Mouse (Mus musculus) erythroblast, embryonic 14.5 days (primary cell): ENCODE results near the gene Dus1l.

ENCODE experiments used
- GATA1 ChIP-seq: IDR thresholded peaks from 2 replicates; pipeline ENCODE4 v1.6.1; 2012; ENCODE audit warnings: low read length, inconsistent platforms, mixed read lengths
- TAL1 ChIP-seq: IDR thresholded peaks from 3 replicates; pipeline ENCODE4 v1.6.1; 2012; ENCODE audit warnings: low read length, inconsistent platforms, mixed read lengths

DNA sequence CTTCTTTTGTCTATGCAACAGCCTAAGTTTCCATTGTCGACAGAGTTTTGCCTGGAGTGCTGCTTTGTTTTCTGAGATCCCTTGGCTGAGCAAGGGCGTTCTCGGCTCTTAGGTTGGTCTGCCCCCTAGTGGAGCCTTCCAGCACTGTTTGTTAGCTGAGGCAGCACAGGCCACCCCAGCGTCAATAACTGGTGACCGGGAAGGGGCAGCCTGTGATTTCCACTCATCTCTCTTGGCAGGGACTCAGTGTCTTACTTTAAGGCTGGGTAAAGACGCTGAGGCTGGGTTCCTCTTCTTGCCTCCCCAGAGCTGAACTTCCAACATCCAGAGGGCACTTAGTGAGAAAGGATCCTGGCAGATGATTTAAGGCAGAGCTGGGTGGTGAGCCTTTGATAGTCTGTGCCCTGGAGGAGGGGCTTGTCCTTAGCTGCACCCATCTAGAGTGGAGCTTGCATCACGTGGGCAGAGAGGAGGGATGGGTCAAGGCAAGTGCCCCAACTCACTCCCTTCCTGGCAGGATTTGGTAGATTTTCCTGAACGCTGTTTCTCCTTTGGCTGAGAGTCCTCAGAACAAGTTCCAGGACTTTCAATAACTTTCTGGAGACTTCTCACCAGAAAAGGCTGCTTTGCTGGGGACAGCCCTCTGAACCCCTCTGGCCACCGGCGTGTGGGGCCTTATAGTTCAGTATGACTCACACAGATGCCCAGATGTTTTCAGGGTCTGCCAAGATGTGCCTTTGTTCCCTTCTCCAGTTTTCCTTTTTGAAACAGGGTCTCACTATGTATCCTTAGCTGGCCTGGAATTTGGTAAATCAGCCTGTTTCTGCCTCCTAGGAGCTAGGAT is 4.1 kb upstream of the Dus1l start:
- TF ChIP-seq TAL1 (no peak), GATA1 (no peak)
